Mouse (Mus musculus) forebrain, embryonic 12.5 days (tissue): ENCODE data around the gene Aarsd1. TPM values are rescaled to one million over a fixed set of nuclear protein-coding genes. Genes with fewer than 3 reads are reported as not detected.
"Not testable (repeated sequence)": the region's sequence is repeated elsewhere in the genome, so short reads cannot be mapped to it uniquely, and the experiment has no call there.

Experiments used
- ATAC-seq: fragments of 200-750 bp; cut with Nextera tagmentation; 2 replicates; pipeline ENCODE4 v1.8.0; 2017; ENCODE audit warnings: moderate TSS enrichment; ENCODE audit not compliant: low FRiP score
- H3K27ac ChIP-seq: fragments of 300-500 bp; sonication (generic); 2 replicates; pipeline ENCODE4 v1.5.1; 2016; ENCODE audit warnings: mild to moderate bottlenecking
- H3K27me3 ChIP-seq: fragments of 300-500 bp; sonication (generic); 2 replicates; pipeline ENCODE4 v1.6.1; 2016; ENCODE audit warnings: mild to moderate bottlenecking
- H3K36me3 ChIP-seq: fragments of 300-500 bp; sonication (generic); replicated peaks from 2 replicates; pipeline ENCODE4 v1.6.1; 2016; ENCODE audit warnings: mild to moderate bottlenecking
- H3K4me1 ChIP-seq: fragments of 300-500 bp; sonication (generic); 2 replicates; pipeline ENCODE4 v1.6.1; 2016
- H3K4me2 ChIP-seq: fragments of 300-500 bp; sonication (generic); 2 replicates; pipeline ENCODE4 v1.6.1; 2016; ENCODE audit warnings: mild to moderate bottlenecking, moderate library complexity
- H3K4me3 ChIP-seq: fragments of 300-500 bp; sonication (generic); replicated peaks from 2 replicates; pipeline ENCODE4 v1.5.1; 2016; ENCODE audit warnings: mild to moderate bottlenecking
- H3K9ac ChIP-seq: fragments of 300-500 bp; sonication (generic); 2 replicates; pipeline ENCODE4 v1.6.1; 2016; ENCODE audit warnings: mild to moderate bottlenecking
- H3K9me3 ChIP-seq: fragments of 300-500 bp; sonication (generic); 2 replicates; pipeline ENCODE4 v1.6.1; 2016
- WGBS: fragments of 180-500 bp; shearing (Covaris S2); methylation state at CpG from one replicate; pipeline ENCODE4 v1.1.7; 2016; 5-methylcytosine and 5-hydroxymethylcytosine counted together
- polyA plus RNA-seq: library from polyadenylated mRNA; unstranded; fragments of >200 nt; fragmentation: Nextera tagmentation; extraction: Ambion mirVana; gene quantifications from 2 replicates; pipeline ENCODE4 v1.2.1, GENCODE M21; 2016

Aarsd1 gene
- polyA plus RNA-seq, 1 experiment from 2014 or later = 94.3 TPM

DNA sequence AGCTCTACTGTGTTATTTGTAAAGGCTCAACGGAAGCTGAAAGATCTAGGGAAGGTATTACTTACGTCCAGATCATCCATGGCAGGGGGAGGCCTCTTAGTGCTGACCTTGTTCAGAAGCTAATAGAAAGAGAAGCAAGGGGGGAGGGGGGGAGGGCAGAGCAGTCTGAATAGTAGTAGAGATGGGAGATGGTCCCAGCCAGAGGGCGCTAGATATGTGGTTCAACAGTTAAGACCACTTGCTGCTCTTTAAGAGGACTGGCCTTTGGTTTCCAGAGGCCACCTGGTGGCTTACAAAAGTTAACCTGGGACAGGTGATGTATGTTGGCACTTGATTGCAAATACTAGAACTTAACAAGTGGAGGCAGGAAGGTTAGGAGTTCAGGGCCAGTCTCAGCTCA, 2.2 kb upstream of the Aarsd1 start:
- Histone ChIP-seq H3K9ac (no peak overlapping the region), H3K4me2 (no peak overlapping the region), H3K4me1 (peaks cover 17% of the 10 kb centered on the region), H3K27me3 (peaks cover 11% of the 10 kb centered on the region), H3K36me3 (no peaks in the 10 kb centered on the region), H3K27ac (no peak overlapping the region), H3K9me3 (no peaks in the 10 kb centered on the region), H3K4me3 (no peak overlapping the region)
- 26% methylated on average over 3 of the region's 3 CpGs for WGBS
- ATAC-seq = no peak

DNA sequence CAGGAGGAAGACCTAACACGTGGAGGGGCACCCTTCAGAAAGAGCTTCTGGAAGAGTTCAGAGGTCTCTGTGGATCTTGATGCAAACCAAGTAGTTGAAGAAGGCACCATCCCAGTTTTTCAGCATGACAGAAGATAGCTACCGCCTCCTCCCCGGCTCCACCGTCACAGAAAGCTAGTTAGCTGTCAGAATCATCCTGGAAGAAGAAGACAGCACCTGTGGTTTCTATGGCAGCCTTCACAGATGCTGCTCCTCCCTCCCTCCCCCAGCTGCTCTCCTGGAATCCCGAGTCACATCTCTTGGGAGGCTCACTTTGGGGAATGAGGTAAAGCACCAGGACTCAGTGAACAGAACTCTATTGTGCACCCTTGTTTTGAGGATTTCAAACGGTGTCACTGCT, 1.6 kb upstream of the Aarsd1 start:
- Histone ChIP-seq H3K4me3 (no peak overlapping the region), H3K4me2 (no peak overlapping the region)

GRCm38 (mm10) chr11:101416433-101417100, 848 bp downstream of the Aarsd1 start:
- H3K4me3 ChIP-seq = peak overlapping the region; percentile 84
- peaks cover 24% of the 10 kb centered on the region for H3K36me3 ChIP-seq
- no peaks in the 10 kb centered on the region for H3K27me3 ChIP-seq
- H3K4me2 ChIP-seq = peak overlapping the region; percentile 89
- no peaks in the 10 kb centered on the region for H3K9me3 ChIP-seq
- H3K9ac ChIP-seq = peak overlapping the region; percentile 87
- H3K4me1 ChIP-seq = peaks cover 8% of the 10 kb centered on the region
- 2% methylated on average over 11 of the region's 11 CpGs for WGBS
- no peak; the same call in 1 of the 2 replicates for ATAC-seq
- peak overlapping the region; percentile 82 for H3K27ac ChIP-seq

More for the DNA sequence above, 1.6 kb upstream of the Aarsd1 start:
- WGBS = 64% methylated on average over 6 of the region's 6 CpGs
- ATAC-seq = no peak
- Histone ChIP-seq H3K27ac (no peak overlapping the region), H3K36me3 (peaks cover under 1% of the 10 kb centered on the region; the same call in 1 of the 2 replicates), H3K9ac (no peak overlapping the region), H3K27me3 (peaks cover 8% of the 10 kb centered on the region), H3K4me1 (peaks cover 11% of the 10 kb centered on the region), H3K9me3 (no peaks in the 10 kb centered on the region)

GRCm38 (mm10) chr11:101415306-101415705, 2.1 kb downstream of the Aarsd1 start:
- Histone ChIP-seq H3K27me3 (no peaks in the 10 kb centered on the region), H3K9me3 (no peaks in the 10 kb centered on the region), H3K4me1 (peaks cover 8% of the 10 kb centered on the region), H3K36me3 (peaks cover 37% of the 10 kb centered on the region), H3K4me2 (no peak overlapping the region), H3K4me3 (no peak overlapping the region), H3K27ac (no peak overlapping the region), H3K9ac (no peak overlapping the region)
- 90% methylated on average over 2 of the region's 2 CpGs for WGBS
- ATAC-seq = no peak

GRCm38 (mm10) chr11:101395110-101395509, 22.3 kb downstream of the Aarsd1 start:
- Histone ChIP-seq H3K27me3 (peaks cover 2% of the 10 kb centered on the region; the same call in 1 of the 2 replicates), H3K27ac (no peak overlapping the region), H3K9ac (no peak overlapping the region), H3K4me1 (no peaks in the 10 kb centered on the region), H3K36me3 (no peaks in the 10 kb centered on the region), H3K4me3 (no peak overlapping the region), H3K4me2 (no peak overlapping the region), H3K9me3 (no peaks in the 10 kb centered on the region)
- no peak for ATAC-seq
- 7% methylated on average over 8 of the region's 8 CpGs for WGBS

DNA sequence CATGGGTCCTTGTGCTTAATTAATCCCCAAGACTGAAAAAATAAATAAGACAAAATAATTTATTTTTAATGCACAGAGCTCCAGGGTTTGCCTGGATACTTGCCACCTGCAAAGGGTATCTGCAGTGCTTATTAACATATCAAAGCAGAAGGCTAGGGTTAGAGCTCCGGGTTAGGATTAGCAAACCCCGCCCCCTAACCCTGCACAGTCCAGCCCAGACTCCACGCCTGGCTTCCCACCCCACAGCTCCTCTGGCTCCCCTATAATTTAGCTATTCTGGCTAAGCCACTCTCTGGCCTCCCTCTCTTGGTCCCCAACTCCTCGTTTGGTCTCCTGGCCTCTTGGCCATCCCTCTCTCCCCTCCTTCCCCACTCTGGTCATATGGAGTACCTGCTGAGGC, 35.6 kb downstream of the Aarsd1 start:
- H3K27ac ChIP-seq = no peak overlapping the region

DNA sequence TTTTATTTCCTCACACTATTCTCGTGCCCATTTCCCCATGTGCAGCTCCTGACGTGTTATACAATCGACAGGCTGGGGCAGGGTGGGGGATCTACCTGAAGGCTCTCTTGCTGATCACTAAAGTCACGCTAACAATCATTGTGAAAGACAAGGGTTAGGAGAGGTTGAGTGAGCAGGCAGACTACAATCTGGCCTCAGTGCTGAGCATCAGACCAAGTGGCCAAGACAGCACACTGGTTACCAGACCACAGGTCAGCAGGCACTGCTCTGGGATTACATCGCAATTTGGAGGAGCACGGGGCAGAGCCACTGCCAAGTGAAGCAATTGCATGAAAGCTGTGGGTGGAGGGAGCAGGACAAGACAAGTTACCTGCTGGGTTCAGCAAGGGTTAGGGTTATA, 38.5 kb downstream of the Aarsd1 start:
- H3K9ac ChIP-seq = no peak overlapping the region
- WGBS = 80% methylated on average over 6 of the region's 6 CpGs
- no peak for ATAC-seq
- no peaks in the 10 kb centered on the region for H3K36me3 ChIP-seq
- H3K9me3 ChIP-seq = no peaks in the 10 kb centered on the region
- H3K4me2 ChIP-seq = no peak overlapping the region
- H3K4me3 ChIP-seq = no peak overlapping the region
- H3K27ac ChIP-seq = no peak overlapping the region
- no peaks in the 10 kb centered on the region for H3K27me3 ChIP-seq
- peaks cover 4% of the 10 kb centered on the region; the same call in 1 of the 2 replicates for H3K4me1 ChIP-seq

More for the DNA sequence above, 35.6 kb downstream of the Aarsd1 start:
- no peaks in the 10 kb centered on the region for H3K36me3 ChIP-seq
- 5% methylated on average over 4 of the region's 4 CpGs for WGBS
- H3K9ac ChIP-seq = no peak overlapping the region
- no peaks in the 10 kb centered on the region for H3K27me3 ChIP-seq
- no peak overlapping the region for H3K4me3 ChIP-seq
- no peak for ATAC-seq
- H3K9me3 ChIP-seq = no peaks in the 10 kb centered on the region
- H3K4me2 ChIP-seq = no peak overlapping the region
- H3K4me1 ChIP-seq = peaks cover 4% of the 10 kb centered on the region; the same call in 1 of the 2 replicates

DNA sequence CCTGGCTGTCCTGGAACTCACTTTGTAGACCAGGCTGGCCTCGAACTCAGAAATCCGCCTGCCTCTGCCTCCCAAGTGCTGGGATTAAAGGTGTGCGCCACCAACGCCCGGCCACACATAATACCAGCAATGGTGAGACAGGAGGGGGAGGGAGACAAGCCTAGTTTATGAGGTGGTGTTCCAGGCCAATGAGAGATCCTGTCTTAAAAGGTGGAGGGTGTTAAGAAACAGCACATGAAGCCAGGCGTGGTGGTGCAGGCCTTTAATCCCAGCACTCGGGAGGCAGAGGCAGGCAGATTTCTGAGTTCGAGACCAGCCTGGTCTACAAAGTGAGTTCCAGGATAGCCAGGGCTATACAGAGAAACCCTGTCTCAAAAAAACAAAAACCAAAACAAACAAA, 39.2 kb downstream of the Aarsd1 start:
- not testable (repeated sequence) for H3K9me3 ChIP-seq, H3K4me2 ChIP-seq, H3K4me3 ChIP-seq, H3K27ac ChIP-seq, H3K27me3 ChIP-seq, ATAC-seq, H3K4me1 ChIP-seq, H3K36me3 ChIP-seq, H3K9ac ChIP-seq
- WGBS = 91% methylated on average over 8 of the region's 8 CpGs

DNA sequence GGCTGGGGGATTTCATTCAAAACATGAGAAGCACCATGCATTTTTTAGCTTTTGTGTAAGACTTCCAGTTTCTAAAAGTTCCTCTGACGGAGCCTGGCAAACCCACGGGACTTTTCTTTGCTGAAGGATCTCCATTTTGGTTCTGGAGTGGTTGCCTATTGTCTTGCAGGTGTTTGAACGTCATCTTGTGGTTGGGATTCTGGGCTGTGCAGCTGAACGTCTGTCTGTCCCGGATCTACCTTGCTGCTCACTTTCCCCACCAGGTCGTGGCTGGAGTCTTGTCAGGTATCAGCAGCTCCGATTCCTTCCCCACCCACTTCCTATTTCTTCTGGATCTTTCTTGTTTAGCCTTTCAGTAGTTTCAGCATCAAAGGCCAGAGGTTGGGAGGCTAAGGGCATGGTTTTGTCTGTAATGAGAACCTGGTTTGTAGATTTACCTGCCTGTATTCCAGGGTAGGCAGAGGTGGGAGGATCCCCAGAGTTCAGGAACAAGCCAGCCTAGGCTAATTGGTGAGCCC, 42.9 kb downstream of the Aarsd1 start:
- WGBS = 63% methylated on average over 7 of the region's 7 CpGs
- no peaks in the 10 kb centered on the region for H3K36me3 ChIP-seq
- no peaks in the 10 kb centered on the region for H3K27me3 ChIP-seq
- H3K9me3 ChIP-seq = no peaks in the 10 kb centered on the region
- H3K9ac ChIP-seq = no peak overlapping the region
- H3K27ac ChIP-seq = no peak overlapping the region
- ATAC-seq = no peak
- H3K4me3 ChIP-seq = no peak overlapping the region
- no peak overlapping the region for H3K4me2 ChIP-seq
- H3K4me1 ChIP-seq = no peaks in the 10 kb centered on the region

DNA sequence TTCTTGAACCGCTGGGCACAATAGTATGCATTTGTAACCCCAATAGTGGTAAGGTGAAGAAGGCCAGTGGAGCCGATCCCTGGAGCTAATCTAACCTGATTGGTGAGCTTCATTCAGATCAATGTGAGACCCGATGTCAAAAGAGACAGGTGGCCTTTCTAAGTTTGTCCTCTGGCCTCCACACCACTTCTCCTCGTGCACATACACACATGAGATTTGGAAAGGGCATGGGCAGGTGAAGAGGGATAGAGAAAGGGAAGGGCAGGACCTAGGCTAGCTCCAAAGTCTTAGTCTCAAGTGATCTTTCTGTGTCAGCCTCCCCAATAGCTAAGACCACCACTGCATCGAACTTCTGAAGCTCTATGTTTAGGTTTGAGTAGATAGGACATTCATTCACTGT, 47.3 kb downstream of the Aarsd1 start:
- Histone ChIP-seq H3K4me1 (no peaks in the 10 kb centered on the region), H3K9me3 (no peaks in the 10 kb centered on the region), H3K4me2 (no peak overlapping the region), H3K36me3 (no peaks in the 10 kb centered on the region), H3K9ac (no peak overlapping the region), H3K27ac (no peak overlapping the region), H3K27me3 (no peaks in the 10 kb centered on the region), H3K4me3 (no peak overlapping the region)
- no peak for ATAC-seq
- 80% methylated on average over 5 of the region's 5 CpGs for WGBS

DNA sequence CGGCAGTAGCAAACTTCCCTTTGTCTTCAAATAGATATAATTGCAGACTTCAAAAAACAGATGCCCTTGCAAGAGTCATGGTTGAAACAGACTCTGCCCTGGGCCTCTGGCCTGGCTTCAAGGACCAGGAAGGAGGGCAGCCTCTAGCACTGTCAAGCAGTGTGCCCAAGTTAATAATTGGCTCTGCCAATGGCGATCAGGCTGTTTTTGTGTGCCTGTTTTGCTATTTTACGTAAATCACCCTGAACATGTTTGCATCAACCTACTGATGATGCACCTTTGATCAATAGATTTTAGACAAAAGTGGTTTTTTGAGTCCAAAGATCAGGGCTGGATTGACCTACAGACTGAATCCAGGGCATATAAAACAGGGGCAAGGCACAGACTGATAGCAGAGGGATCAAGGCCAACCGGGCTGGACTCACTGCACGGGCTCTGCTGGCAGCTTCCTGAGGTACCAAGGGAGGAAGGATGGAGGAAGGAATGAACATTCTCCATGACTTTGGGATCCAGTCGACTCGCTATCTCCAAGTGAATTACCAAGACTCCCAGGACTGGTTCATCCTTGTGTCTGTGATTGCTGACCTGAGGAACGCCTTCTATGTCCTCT, 50.0 kb downstream of the Aarsd1 start, which contains the start of gene G6pc:
G6pc (plus strand) TSS at position 236 of the 610 bp plus-strand sequence.
- ATAC-seq = no peak
- Histone ChIP-seq H3K9me3 (no peaks in the 10 kb centered on the region), H3K9ac (no peak within 1 kb of the TSS), H3K4me3 (no peak within 1 kb of the TSS), H3K4me2 (no peak within 1 kb of the TSS), H3K36me3 (no peaks in the 10 kb centered on the region), H3K27me3 (no peaks in the 10 kb centered on the region), H3K27ac (no peak within 1 kb of the TSS), H3K4me1 (no peaks in the 10 kb centered on the region)
- 85% methylated on average over 8 of the region's 8 CpGs for WGBS

- Histone ChIP-seq H3K27ac (no peak overlapping the region), H3K4me3 (no peak overlapping the region), H3K4me2 (no peak overlapping the region), H3K9ac (no peak overlapping the region), H3K27me3 (no peaks in the 10 kb centered on the region), H3K36me3 (no peaks in the 10 kb centered on the region), H3K9me3 (no peaks in the 10 kb centered on the region), H3K4me1 (no peaks in the 10 kb centered on the region)
- no peak for ATAC-seq
- 86% methylated on average over 5 of the region's 5 CpGs for WGBS
These were observed 52.9 kb downstream of the Aarsd1 start for GRCm38 (mm10) chr11:101364531-101364931.
